Mouse (Mus musculus) lung, adult 2 months (tissue): ENCODE results near the gene Hk2.

Experiments used
- CTCF ChIP-seq: fragments of 200-500 bp; IDR thresholded peaks from 2 replicates; pipeline ENCODE4 v1.5.1; 2011; ENCODE audit warnings: mild to moderate bottlenecking, low read length, control low read depth; ENCODE audit not compliant: insufficient read depth
- POLR2A ChIP-seq: fragments of 200-500 bp; IDR thresholded peaks from 2 replicates; pipeline ENCODE4 v1.6.1; 2011; ENCODE audit warnings: low read depth, mild to moderate bottlenecking, control low read depth, low read length, borderline replicate concordance; ENCODE audit errors: extremely low read depth

DNA sequence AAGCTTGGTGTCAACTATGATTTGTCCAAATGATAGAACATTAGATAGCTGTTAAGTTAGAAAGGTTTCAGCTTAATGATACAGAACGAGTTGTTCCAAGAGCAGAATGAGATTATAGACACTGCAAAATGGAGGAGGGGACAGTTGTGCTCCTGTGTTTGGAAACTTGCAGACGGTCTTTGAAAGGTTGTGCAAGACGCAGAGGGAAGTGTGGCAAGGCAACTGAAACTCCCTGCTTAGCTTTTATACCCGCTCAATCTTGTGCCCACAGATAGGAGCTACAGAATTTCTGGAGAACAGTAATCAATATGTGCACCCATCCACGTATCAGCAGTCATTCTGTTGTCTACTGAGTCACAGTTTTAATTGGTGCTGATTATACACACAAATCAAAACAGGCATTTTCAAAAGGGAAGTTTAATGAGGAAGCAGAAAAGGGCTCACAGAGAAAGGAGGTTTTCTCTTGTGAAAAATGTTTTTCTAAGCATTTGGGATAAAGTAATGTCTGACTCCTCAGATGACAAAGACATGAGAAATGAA is 23.1 kb upstream of the Hk2 start:
- no peak for TF ChIP-seq CTCF
- no peak for TF ChIP-seq POLR2A
